Mouse (Mus musculus): ENCODE results near the gene Fam213b.

- TF ChIP-seq CTCF (IDR thresholded peaks at IDR 0.05; ENCODE audit: low read depth, low read length) (no peak), POLR2A (IDR thresholded peaks at IDR 0.05; ENCODE audit: borderline replicate concordance, low read depth, low read length) (no peak)
Measured at GRCm38 (mm10) chr4:154871757-154872251, 27.1 kb downstream of the Fam213b start.
